Mouse (Mus musculus): ENCODE measurements around the gene Trabd2b. TPM values are rescaled to one million over a fixed set of nuclear protein-coding genes. Genes with fewer than 3 reads are reported as not detected.

Trabd2b gene
- polyA plus RNA-seq, 1 experiment from 2014 or later = 2.0 TPM

- Histone ChIP-seq H3K9ac (ENCODE audit: low read length) (no peak overlapping the region), H3K4me2 (ENCODE audit: low read depth) (no peak overlapping the region), H3K4me1 (ENCODE audit: control insufficient read depth, insufficient read depth, low read length) (no peaks in the 10 kb centered on the region), H3K27me3 (ENCODE audit: control insufficient read depth, insufficient read depth, low read length) (no peaks in the 10 kb centered on the region), H3K27ac (ENCODE audit: low read depth, low read length) (no peak overlapping the region), H3K9me3 (ENCODE audit: control insufficient read depth, low read length) (no peaks in the 10 kb centered on the region), H3K36me3 (ENCODE audit: control insufficient read depth, insufficient read depth, low read length) (no peaks in the 10 kb centered on the region), H3K4me3 (ENCODE audit: low read depth, low read length) (no peak overlapping the region)
- ATAC-seq (ENCODE audit: insufficient read depth, low FRiP score, low TSS enrichment) (no peak), DNase-seq (ENCODE audit: low spot score) (no peak)
- 53% methylated on average over 2 of the region's 2 CpGs for WGBS
These were observed 35.7 kb downstream of the Trabd2b start for GRCm38 (mm10) chr4:114442186-114442585.

DNA sequence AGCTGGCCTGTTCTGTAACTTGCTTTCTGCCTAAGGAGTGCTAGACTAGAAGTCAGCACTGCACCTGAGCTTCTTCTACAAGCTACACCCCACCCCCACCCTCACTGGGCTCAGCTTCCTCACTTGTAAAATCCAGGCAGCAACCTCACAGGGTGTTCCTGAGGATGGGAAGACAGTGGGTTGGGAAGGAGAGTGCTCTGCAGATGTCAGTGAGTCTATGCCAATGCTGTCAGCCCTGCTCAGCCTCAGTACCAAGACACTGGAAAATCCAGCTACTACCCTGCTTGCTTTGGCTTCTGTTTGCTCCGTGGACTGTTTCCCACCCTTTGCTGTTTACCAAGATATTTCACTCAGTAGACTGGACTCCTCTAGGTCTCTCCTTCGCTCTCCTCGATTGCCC lies 36.1 kb downstream of the Trabd2b start:
- Histone ChIP-seq H3K9ac (ENCODE audit: low read length) (no peak overlapping the region), H3K9me3 (ENCODE audit: control insufficient read depth, low read length) (no peaks in the 10 kb centered on the region), H3K4me3 (ENCODE audit: low read depth, low read length) (no peak overlapping the region), H3K4me2 (ENCODE audit: low read depth) (no peak overlapping the region), H3K27me3 (ENCODE audit: control insufficient read depth, insufficient read depth, low read length) (no peaks in the 10 kb centered on the region), H3K27ac (ENCODE audit: low read depth, low read length) (no peak overlapping the region), H3K4me1 (ENCODE audit: control insufficient read depth, insufficient read depth, low read length) (no peaks in the 10 kb centered on the region), H3K36me3 (ENCODE audit: control insufficient read depth, insufficient read depth, low read length) (no peaks in the 10 kb centered on the region)
- WGBS = 87% methylated on average over 3 of the region's 3 CpGs
- DNase-seq (ENCODE audit: low spot score) (no peak), ATAC-seq (ENCODE audit: insufficient read depth, low FRiP score, low TSS enrichment) (no peak)

DNA sequence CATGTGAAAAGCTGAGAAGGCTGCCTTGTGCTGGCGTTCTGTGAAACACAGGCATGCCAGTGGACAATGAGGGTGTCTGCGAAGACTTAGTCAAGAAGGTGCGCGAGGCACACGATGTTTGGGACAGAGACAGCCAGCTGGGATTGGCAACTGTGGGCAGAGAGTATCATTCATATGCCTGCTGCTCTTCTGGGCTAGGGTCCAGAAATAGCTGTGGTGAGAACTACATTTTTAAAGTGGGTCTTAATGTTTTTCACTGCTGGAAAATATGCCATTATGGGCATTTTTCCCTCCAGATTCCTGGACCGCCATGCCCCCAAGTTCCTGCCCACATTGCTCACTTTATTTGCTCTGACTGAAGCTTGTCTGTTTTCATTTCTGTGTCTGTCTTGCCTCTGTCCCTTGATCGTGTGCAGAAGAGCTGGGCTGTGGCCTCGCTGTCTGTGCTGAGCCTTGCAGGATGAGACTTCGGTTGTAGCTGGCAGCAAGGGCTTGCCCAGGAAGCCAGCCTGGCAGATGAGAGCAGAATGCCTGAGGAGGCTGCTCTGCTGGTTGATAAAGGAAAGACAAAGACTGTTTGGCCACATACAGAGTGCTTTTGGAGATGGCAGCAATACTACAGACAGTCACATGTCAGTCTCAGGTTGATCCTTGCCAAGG lies 42.0 kb downstream of the Trabd2b start:
- H3K9ac ChIP-seq (ENCODE audit: low read length) = no peak overlapping the region
- H3K9me3 ChIP-seq (ENCODE audit: control insufficient read depth, low read length) = no peaks in the 10 kb centered on the region
- no peaks in the 10 kb centered on the region for H3K4me1 ChIP-seq (ENCODE audit: control insufficient read depth, insufficient read depth, low read length)
- H3K27me3 ChIP-seq (ENCODE audit: control insufficient read depth, insufficient read depth, low read length) = no peaks in the 10 kb centered on the region
- no peak for ATAC-seq (ENCODE audit: insufficient read depth, low FRiP score, low TSS enrichment)
- no peak for DNase-seq (ENCODE audit: low spot score)
- H3K36me3 ChIP-seq (ENCODE audit: control insufficient read depth, insufficient read depth, low read length) = no peaks in the 10 kb centered on the region
- H3K4me3 ChIP-seq (ENCODE audit: low read depth, low read length) = no peak overlapping the region
- no peak overlapping the region for H3K27ac ChIP-seq (ENCODE audit: low read depth, low read length)
- WGBS = 91% methylated on average over 9 of the region's 9 CpGs
- no peak overlapping the region for H3K4me2 ChIP-seq (ENCODE audit: low read depth)

- Histone ChIP-seq H3K4me2 (ENCODE audit: low read depth) (no peak overlapping the region), H3K4me1 (ENCODE audit: control insufficient read depth, insufficient read depth, low read length) (no peaks in the 10 kb centered on the region), H3K4me3 (ENCODE audit: low read depth, low read length) (no peak overlapping the region), H3K9me3 (ENCODE audit: control insufficient read depth, low read length) (no peaks in the 10 kb centered on the region), H3K27ac (ENCODE audit: low read depth, low read length) (no peak overlapping the region), H3K9ac (ENCODE audit: low read length) (no peak overlapping the region), H3K36me3 (ENCODE audit: control insufficient read depth, insufficient read depth, low read length) (no peaks in the 10 kb centered on the region), H3K27me3 (ENCODE audit: control insufficient read depth, insufficient read depth, low read length) (no peaks in the 10 kb centered on the region)
- no peak for DNase-seq (ENCODE audit: low spot score)
- 61% methylated on average over 3 of the region's 3 CpGs for WGBS
- ATAC-seq (ENCODE audit: insufficient read depth, low FRiP score, low TSS enrichment) = no peak
These were observed 46.6 kb downstream of the Trabd2b start for GRCm38 (mm10) chr4:114453101-114453500.

- 79% methylated on average over 4 of the region's 4 CpGs for WGBS
- Histone ChIP-seq H3K4me2 (ENCODE audit: low read depth) (no peak overlapping the region), H3K4me1 (ENCODE audit: control insufficient read depth, insufficient read depth, low read length) (no peaks in the 10 kb centered on the region), H3K9ac (ENCODE audit: low read length) (no peak overlapping the region), H3K4me3 (ENCODE audit: low read depth, low read length) (no peak overlapping the region), H3K27ac (ENCODE audit: low read depth, low read length) (no peak overlapping the region), H3K9me3 (ENCODE audit: control insufficient read depth, low read length) (no peaks in the 10 kb centered on the region), H3K36me3 (ENCODE audit: control insufficient read depth, insufficient read depth, low read length) (no peaks in the 10 kb centered on the region), H3K27me3 (ENCODE audit: control insufficient read depth, insufficient read depth, low read length) (no peaks in the 10 kb centered on the region)
- DNase-seq (ENCODE audit: low spot score) (no peak), ATAC-seq (ENCODE audit: insufficient read depth, low FRiP score, low TSS enrichment) (no peak)
These were observed 47.5 kb downstream of the Trabd2b start for GRCm38 (mm10) chr4:114454016-114454415.

DNA sequence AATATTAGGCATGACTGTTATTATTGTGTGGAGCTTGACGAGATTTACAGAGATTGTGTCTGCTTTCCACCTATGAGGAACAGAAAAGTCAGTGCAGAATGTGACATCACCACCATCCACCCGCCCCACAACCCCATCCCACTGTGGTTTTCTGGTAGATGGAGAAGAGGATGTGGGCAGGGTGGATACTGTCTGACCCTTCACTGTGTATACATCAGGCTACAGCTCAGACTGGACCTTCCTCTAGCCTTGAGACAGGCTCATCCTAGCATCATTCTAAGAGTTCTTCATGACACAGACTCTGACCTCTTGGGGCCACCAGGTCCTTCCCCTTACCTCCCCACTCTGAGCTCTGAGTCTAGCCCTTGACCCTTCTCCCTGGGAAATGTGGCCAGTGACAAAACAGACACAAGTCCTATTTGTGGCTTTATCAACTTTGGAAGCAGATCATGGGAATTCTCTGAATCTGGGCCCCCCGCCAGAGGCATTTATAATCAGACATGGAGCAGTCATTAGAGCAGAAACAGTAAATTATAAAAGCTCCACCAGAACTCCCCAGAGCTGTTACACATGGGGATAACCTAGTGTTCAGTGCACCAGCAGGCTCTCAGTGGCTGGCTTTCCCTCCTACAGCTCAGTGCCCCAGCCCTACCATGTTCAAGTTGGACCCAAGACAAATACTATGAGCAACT lies 48.1 kb downstream of the Trabd2b start:
- WGBS = 80% methylated on average over 3 of the region's 3 CpGs
- no peaks in the 10 kb centered on the region for H3K9me3 ChIP-seq (ENCODE audit: control insufficient read depth, low read length)
- no peak for ATAC-seq (ENCODE audit: insufficient read depth, low FRiP score, low TSS enrichment)
- H3K36me3 ChIP-seq (ENCODE audit: control insufficient read depth, insufficient read depth, low read length) = no peaks in the 10 kb centered on the region
- DNase-seq (ENCODE audit: low spot score) = no peak
- no peaks in the 10 kb centered on the region for H3K4me1 ChIP-seq (ENCODE audit: control insufficient read depth, insufficient read depth, low read length)
- no peak overlapping the region for H3K27ac ChIP-seq (ENCODE audit: low read depth, low read length)
- no peaks in the 10 kb centered on the region for H3K27me3 ChIP-seq (ENCODE audit: control insufficient read depth, insufficient read depth, low read length)
- no peak overlapping the region for H3K4me3 ChIP-seq (ENCODE audit: low read depth, low read length)
- no peak overlapping the region for H3K9ac ChIP-seq (ENCODE audit: low read length)
- H3K4me2 ChIP-seq (ENCODE audit: low read depth) = no peak overlapping the region

DNA sequence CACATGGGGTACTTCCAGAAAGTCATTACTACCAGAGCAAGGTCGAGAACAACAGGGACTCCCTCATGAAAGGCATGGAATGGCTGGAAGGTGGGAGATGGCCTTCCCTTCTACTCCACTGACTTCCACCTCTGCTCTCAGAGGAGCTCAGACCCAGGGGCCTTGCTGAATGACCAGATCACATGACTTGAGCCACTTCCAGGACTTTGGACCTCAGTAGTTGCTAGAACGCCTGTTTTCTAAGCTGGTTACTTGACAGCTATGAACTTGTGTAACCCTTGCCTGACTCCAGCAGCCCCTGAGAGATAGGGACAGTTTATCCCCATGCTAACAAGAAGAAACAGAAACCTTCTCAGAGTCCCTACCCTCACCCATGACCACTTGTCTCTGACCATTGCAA lies 50.6 kb downstream of the Trabd2b start:
- WGBS = 74% methylated on average over 2 of the region's 2 CpGs
- H3K4me2 ChIP-seq (ENCODE audit: low read depth) = no peak overlapping the region

GRCm38 (mm10) chr4:114459591-114459990 lies 53.1 kb downstream of the Trabd2b start:
- 35% methylated on average over 5 of the region's 5 CpGs for WGBS
- ATAC-seq (ENCODE audit: insufficient read depth, low FRiP score, low TSS enrichment) (peak; percentile 27; the same call in 1 of the 2 replicates), DNase-seq (ENCODE audit: low spot score) (no peak)
- Histone ChIP-seq H3K4me2 (ENCODE audit: low read depth) (no peak overlapping the region), H3K4me1 (ENCODE audit: control insufficient read depth, insufficient read depth, low read length) (no peaks in the 10 kb centered on the region), H3K27me3 (ENCODE audit: control insufficient read depth, insufficient read depth, low read length) (no peaks in the 10 kb centered on the region), H3K36me3 (ENCODE audit: control insufficient read depth, insufficient read depth, low read length) (no peaks in the 10 kb centered on the region), H3K9ac (ENCODE audit: low read length) (no peak overlapping the region), H3K4me3 (ENCODE audit: low read depth, low read length) (no peak overlapping the region), H3K27ac (ENCODE audit: low read depth, low read length) (no peak overlapping the region), H3K9me3 (ENCODE audit: control insufficient read depth, low read length) (no peaks in the 10 kb centered on the region)

More for the DNA sequence above, 50.6 kb downstream of the Trabd2b start:
- H3K36me3 ChIP-seq (ENCODE audit: control insufficient read depth, insufficient read depth, low read length) = no peaks in the 10 kb centered on the region
- no peaks in the 10 kb centered on the region for H3K9me3 ChIP-seq (ENCODE audit: control insufficient read depth, low read length)
- no peak overlapping the region for H3K4me3 ChIP-seq (ENCODE audit: low read depth, low read length)
- H3K9ac ChIP-seq (ENCODE audit: low read length) = no peak overlapping the region
- no peak overlapping the region for H3K27ac ChIP-seq (ENCODE audit: low read depth, low read length)
- no peak for ATAC-seq (ENCODE audit: insufficient read depth, low FRiP score, low TSS enrichment)
- no peaks in the 10 kb centered on the region for H3K4me1 ChIP-seq (ENCODE audit: control insufficient read depth, insufficient read depth, low read length)
- no peaks in the 10 kb centered on the region for H3K27me3 ChIP-seq (ENCODE audit: control insufficient read depth, insufficient read depth, low read length)
- DNase-seq (ENCODE audit: low spot score) = no peak

GRCm38 (mm10) chr4:114460401-114460800 lies 53.9 kb downstream of the Trabd2b start:
- no peaks in the 10 kb centered on the region for H3K36me3 ChIP-seq (ENCODE audit: control insufficient read depth, insufficient read depth, low read length)
- WGBS = 84% methylated on average over 5 of the region's 5 CpGs
- no peak overlapping the region for H3K27ac ChIP-seq (ENCODE audit: low read depth, low read length)
- DNase-seq (ENCODE audit: low spot score) = no peak
- no peaks in the 10 kb centered on the region for H3K4me1 ChIP-seq (ENCODE audit: control insufficient read depth, insufficient read depth, low read length)
- H3K9ac ChIP-seq (ENCODE audit: low read length) = no peak overlapping the region
- H3K4me3 ChIP-seq (ENCODE audit: low read depth, low read length) = no peak overlapping the region
- no peaks in the 10 kb centered on the region for H3K27me3 ChIP-seq (ENCODE audit: control insufficient read depth, insufficient read depth, low read length)
- no peak for ATAC-seq (ENCODE audit: insufficient read depth, low FRiP score, low TSS enrichment)
- H3K9me3 ChIP-seq (ENCODE audit: control insufficient read depth, low read length) = no peaks in the 10 kb centered on the region
- H3K4me2 ChIP-seq (ENCODE audit: low read depth) = no peak overlapping the region

Measured in neural tube, embryonic 11.5 days (tissue).